Mouse (Mus musculus) G1E-ER4 (cell line): ENCODE data around the gene Apex1. TPM values are rescaled to one million over a fixed set of nuclear protein-coding genes. Genes with fewer than 3 reads are reported as not detected.

Experiments used
- GATA1 ChIP-seq: IDR thresholded peaks from one replicate; pipeline ENCODE4 v1.8.0; 2012; ENCODE audit warnings: low read length, inconsistent platforms
- polyA plus RNA-seq: library from polyadenylated mRNA; stranded (reverse); fragments of >175 nt; gene quantifications from 2 replicates; pipeline ENCODE4 v1.2.3, GENCODE M21; 2012

The Apex1 gene
- 204 and 236 TPM in 2 replicates for polyA plus RNA-seq

DNA sequence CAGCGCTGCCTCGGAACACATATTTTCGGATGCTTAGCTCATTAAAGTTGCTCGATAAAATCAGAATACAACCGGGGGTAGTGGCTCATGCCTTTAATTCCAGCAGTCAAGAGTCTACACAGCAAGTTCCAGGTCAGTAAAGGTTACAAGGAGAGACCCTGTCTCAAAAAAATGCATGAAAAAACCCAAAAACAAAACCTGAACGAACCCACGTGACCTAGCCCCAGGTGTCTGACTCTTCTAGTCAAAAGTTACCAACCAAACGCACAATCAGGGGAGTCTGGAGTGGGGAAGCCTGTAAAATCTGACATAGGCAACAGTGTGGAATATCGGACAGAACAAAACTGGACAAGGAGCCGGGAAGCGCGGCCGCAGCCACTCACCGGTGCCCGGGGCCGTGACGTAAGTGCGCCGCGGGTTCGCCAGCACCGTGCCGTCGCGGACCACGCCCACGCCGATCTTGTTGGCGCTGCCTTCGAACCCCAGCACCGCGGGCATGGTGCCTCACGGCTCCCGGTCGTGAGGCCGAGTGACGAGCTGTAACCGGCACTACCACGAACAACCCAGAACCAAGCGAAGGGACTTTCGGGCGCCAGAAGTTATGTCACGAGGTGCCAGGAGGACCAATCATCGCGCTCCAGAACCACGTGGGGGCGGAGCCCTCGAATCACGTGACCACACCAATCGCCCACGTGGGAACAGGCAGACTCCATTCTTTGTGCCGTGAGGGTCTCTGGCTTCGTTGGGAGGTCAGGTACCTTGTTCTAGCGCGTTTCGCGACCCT, at the start of gene Apex1, which contains the start of gene Osgep:
Gene Apex1, plus strand, starts transcription at position 688 of the 784 bp plus-strand sequence.
Gene Osgep, minus strand, starts transcription at position 613 of the 784 bp plus-strand sequence.
- no peak for TF ChIP-seq GATA1

DNA sequence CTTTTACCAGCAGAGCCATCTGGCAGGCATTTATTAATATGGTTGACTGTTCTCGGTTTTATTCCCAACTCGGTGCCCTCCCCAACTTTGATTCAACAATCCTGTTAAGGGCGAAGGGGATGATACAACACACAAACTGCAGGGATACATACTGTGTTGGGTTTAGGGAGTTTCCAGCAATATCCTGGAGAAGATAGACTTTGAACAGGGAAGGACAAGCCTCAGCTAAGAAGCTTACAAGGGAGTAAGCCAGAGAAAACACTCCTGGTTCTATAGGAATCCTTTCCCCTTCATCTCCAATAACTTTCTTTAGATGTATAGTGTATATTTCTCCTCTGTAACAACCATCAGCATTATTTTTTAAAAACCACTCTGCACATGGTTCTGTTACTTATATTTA, 49.6 kb upstream of the Apex1 start:
- TF ChIP-seq GATA1, result no peak

DNA sequence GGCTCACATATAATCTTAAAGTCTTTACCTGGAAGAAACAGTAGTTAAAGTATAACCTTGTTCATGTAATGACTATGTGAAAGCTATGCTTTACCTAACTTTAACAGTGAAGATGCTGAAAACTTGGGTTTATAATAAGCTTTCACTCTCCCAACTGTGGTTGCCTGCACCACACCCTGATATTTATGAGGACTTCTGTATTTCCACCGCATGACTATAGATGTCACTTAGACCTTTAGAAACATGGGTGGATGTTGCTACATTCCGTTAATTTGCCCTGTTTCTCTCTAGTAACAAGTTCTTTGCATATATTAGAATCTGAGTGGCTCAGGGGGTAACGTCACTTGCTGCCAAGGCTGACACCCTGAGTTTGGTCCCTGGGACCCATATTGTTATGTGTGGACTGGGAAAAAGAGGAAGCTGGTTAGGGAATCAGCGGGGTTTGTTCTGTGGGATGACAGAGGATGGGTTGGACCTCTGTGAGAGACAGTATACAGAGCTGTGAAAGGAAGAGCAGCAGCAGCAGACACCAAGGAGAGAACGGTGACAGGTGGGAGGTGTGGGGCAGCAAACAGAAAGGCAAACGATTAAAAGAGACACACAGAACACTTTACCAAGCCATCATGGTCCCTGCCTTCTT, 49.1 kb upstream of the Apex1 start:
- no peak for TF ChIP-seq GATA1

DNA sequence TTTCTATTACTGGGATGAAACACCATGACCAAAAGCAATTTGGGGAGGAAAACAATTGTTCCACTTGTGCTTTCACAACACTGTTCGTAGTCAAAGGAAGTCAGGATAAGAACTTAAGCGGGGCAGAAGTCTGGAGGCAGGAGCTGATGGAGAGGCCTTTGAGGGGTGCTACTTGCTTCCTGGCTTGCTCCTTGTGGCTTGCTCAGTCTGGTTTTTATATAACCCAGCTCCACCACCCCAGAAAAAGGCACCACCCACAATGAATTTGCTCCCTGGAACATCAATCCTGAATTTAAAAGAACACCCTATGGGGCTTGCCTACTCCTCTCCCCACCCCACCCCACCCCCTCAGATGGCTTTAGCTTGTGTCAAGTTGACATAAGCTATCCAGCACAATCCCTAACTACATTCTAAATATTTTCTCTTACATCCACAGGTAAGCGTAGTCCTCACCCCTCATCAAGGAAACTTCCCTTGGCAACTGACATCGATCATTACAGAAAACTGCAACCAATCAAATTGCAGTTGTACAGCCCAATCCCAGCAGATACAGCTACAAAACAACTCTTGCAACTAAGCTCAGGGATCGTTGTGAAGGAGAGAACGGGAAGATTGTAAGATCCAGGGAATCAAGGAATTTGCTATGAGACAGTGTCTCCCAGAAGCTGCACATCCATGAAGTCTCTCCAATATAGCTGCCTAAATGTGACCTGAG, 48.4 kb upstream of the Apex1 start:
- no peak for TF ChIP-seq GATA1

DNA sequence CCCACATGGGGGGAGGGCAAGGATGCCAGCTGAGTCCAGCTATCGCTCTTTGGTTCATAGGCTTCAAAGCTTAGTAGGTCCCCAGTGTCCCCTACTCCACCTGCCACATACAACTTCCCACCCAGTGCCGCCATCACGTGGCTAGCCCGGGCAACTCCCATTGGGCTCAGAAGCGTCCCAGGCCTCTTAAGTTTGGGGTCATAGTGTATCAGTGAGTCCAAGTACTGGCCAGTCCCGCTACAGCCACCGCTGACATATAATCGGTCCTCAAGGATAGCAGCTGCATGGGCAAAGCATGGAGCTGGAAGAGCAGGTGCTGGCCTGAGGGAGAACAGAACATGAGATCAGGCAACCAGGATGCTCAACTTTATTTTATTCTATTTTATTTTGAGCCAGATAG, 33.1 kb upstream of the Apex1 start:
- TF ChIP-seq GATA1, result no peak

DNA sequence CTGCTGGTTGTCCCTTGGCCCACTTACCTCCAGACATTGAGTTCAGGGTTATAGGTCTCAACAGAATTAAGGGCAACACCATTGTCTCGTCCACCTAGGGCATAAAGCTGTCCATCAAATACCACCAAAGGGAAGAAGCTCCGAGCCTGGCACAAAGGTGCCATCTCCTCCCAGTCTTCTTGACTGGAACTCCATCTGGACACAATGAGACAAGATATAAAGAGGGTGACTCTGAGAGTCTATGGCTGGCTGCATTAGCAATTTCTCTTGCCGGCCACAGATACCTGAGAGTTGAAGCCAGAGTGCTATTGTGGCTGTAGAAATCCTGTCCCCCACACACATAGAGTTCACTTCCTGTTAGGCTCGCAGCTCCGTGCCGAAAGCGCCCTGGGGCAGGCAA, 32.7 kb upstream of the Apex1 start:
- TF ChIP-seq GATA1, result no peak

DNA sequence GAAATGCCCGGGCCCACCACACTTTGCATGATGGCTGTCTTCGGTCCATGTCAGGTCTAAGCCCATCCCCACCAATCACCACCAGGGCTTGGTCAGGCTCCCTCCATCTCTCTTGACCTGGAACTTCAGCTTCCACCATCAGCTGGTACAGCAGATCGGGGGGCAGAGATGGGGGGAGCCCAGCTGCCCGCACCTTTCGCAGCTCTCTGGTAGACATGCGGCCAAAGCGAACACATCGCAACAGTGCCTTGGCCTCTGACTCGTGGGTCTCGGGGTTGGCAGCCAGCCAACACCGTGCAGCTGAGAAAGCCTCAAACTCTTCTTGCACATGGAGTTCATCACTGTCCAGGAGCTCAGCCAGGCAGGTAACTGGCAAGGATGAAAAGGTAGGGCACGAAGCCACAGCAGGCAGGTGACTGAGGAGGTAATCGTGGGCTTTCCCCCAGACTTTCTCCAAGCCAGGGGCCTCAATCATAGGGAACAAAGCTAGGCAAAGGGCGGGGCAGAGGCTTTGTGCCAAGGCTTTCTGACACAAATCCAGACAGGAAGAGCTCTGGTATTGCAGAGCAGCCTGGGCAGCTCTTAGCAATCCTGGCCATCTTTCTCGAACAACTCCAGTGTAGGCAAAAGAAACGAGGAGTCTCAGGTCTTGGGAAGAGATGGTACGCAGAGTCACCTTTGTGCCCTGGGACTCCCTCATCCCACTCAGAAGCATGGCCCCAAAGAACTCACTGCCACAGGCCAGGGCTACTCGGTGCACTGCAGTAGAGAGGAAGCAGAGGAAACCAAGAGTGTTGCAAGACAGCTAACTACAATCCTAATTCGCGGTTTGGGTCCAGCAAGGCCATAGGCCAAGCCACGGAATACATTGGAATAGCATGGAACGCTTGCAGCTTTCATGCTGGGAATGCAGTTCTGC, 32.0 kb upstream of the Apex1 start:
- no peak for TF ChIP-seq GATA1

DNA sequence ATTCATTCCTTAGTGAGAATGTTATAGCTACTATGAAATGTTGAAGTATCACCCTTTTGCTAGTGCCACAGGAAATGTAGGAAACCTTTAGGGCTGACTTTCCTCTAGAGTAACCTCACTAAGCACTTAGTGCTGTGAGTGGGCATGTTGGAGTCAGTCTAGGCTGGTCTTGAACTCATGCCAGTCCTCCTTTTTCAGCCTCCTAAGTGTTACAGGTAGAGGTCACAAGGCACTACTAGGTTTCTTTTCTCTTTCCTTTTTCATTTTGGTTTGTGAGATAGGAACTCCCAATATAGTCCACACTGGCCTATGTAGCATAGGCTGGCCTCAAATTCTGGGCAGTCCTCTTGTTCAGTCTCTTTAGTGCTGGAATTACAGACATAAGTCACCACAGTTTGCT, 29.4 kb upstream of the Apex1 start:
- TF ChIP-seq GATA1, result no peak

DNA sequence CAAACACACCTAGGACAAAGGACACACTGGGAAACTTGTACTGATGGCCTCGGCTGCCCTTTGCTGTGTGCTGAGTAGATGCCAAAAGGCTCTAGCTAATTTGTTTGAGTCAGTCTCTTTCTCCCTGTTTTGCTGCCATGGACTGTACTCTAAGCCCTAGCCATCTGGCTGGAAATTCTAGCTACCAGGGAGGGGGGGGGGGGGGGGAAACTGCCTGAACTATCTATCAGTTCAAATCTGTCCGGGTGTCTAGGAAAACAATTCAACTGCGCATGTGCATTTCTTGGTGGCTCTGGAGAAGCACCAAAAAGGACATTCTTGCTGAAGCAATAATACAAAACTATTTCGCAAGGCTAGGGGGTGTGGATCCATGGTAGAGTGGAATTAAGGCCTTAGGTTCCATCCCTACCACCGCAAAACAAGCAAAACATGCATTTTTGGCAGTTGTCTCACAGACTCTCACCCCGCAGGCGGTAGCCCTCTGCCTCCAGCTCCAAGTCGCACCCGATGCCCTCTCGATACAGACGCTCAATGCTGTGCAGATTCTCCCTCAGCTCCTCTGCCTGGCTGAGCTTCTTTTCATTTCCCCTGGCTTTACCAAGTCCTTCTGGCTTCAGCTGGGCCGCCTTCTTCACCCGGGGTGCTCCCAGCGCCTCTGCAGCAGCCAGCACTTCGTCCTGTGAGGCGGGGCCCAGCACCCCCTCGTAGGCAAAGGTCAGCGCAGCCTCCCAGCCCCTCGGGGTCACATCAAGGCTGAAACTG, 28.6 kb upstream of the Apex1 start:
- no peak for TF ChIP-seq GATA1

DNA sequence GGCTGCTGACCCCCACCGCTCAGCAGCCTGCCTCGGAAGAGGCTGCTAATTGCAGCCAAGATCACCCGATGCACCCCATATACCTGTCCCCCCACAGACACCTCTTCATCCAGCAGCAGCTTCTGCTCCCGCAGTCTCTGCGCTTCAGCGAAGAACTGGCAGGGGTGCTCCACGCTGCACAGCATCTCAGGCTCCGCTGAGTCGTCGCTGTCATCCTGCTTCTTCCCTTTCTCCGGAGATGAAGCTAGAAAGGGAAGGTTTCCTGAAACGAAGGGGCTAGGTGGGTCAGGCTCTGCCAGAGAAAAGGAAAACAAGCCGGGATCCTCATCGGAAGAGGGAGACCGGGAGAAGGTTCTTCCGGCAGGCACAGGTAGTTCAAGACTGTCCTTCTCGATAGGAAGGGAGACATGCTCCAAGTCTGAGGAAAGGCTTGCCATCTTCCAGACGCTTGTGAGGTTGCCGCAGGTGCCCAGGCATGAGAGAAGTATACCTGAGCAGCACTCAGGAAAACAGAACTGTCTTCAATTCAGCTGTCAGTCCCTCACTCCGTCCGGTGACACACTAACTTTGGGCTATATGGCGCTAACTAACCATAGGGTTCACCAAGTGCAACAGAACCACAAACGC, 27.9 kb upstream of the Apex1 start:
- TF ChIP-seq GATA1, result no peak

DNA sequence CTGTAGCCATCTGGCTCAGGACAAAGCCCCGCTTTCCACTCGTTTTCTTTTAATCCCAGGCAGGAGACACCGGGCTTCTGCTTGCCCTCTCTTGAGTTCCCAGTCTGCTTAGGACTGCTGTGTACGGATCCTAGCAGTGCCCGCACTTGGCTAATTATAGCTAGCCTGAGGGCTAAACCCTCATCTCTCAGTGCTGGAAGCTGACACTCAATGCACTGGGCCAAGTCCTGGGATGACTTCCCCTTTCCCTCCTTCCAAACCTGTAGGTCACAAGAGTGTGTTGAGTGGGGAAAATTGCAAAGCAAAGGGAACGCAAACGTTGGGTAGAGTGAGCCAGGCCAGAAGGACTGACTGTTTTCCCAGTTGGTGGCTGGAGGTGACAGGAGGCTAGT, 27.4 kb upstream of the Apex1 start, which contains the start of gene Klhl33:
Gene Klhl33, minus strand, starts transcription at position 134 of the 392 bp plus-strand sequence.
- TF ChIP-seq GATA1, result no peak

DNA sequence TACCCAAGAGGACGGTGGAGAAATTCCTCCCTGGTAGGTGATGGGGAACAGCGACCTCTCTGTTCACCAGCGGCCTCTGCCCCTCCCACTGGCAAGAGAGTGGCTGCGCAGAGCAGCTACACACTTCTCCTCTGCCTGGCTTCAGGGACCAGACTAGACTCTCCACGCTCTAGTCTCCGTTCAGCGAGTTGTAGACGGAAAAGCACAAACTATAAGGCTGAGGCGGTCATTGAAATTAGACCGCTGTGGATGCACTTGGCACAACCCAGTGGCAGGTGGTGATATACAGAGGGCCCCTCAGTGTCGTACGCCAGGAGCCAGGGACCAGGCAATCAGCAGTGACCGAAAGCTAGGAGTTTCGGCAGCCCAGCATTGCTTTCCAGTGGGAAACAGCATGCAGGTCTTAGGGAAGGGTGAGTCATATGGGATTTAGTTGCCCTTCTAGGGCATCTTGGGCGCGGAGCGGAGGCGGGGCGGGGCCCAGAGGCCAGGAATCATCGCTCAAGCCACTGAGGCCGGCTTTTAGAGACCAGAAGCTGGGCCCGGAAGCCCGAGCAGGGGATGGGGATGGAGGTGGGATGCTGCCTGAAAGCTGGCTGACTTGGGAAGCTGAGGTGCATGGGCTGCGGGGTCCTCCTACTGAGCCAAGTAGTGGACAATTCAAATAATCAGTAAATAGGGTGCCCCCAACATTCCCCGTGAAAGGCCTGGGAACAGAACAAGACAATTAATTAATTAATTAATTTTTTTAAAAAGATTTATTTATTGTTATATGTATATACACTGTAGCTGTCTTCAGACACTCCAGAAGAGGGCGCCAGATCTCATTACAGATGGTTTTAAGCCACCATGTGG, 20.6 kb upstream of the Apex1 start:
- TF ChIP-seq GATA1, result no peak

DNA sequence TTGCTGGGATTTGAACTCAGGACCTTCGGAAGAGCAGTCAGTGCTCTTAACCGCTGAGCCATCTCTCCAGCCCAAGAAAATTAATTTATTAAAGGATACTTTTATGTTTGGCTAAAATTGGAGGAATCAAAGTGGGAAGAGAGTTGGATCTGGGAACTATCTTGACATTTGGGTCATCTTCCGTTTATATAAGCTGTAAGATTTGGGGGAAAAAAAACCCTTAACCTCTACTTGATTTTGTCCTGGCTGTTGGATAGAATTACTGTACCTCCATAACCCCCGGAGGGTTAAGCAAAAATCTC, 20.0 kb upstream of the Apex1 start:
- TF ChIP-seq GATA1, result no peak
